Mouse (Mus musculus) bone marrow, adult 2 months (tissue): ENCODE results near the gene Zfp184.

Experiments
- CTCF ChIP-seq: fragments of 200-500 bp; IDR thresholded peaks from 2 replicates; pipeline ENCODE4 v1.5.1; 2011; ENCODE audit warnings: low read length, control low read depth; ENCODE audit not compliant: control insufficient read depth, insufficient read depth
- POLR2A ChIP-seq: fragments of 200-500 bp; IDR thresholded peaks from 2 replicates; pipeline ENCODE4 v1.6.1; 2011; ENCODE audit warnings: low read depth, mild to moderate bottlenecking, control low read depth, low read length, borderline replicate concordance; ENCODE audit not compliant: control insufficient read depth

DNA sequence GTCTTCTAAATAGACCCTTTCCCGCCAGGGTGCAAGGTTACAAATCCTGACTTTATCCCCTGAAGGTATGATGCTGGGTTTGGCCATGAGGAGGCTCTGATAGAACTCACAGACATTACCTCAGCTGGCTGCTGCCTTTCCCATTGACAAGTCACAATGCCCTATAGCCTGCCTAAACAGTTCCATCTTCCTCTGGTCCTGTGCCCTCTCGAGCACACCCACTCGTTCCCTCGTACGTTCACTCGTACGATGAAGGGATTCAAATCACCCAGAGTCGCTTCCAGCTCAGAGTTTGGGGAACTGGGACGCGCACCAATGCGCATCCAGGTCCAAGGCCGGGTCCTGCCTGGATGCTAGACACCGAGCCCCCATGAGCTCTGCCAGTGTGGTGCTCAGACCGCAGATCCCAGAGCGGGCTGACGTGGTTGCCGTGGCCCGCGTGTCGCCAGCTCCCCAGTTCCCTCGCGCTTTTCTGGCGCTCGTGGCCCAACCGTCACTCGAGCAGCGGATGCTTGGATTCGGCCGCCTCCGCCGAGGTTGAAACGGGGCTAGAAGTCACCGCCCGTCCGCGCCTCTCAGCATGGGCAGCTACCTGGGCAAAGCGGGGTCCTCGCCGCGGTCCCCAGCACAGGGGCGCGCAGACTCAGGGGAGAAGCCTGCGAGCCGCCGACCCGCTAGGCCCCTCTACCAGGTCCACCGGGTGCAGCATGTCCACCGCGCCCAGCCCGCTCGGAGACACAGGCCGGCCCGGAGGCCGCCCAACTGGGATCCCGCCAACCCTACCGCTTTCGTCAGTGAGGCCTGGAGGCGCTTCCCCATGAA lies 36.3 kb downstream of the Zfp184 start, which contains the start of gene Pom121l2:
- TF ChIP-seq POLR2A (no peak), CTCF (no peak)
